Mouse (Mus musculus): ENCODE data around the gene Apoa2.

GRCm38 (mm10) chr1:171224857-171225256, at the start of gene Apoa2:
- TF ChIP-seq CTCF (conservative IDR thresholded peaks at IDR 0.05; ENCODE audit: insufficient read depth, insufficient read length, low read depth, low read length), result no peak
- TF ChIP-seq POLR2A (IDR thresholded peaks at IDR 0.05; ENCODE audit: low read depth, low read length), result no peak
